Mouse (Mus musculus): ENCODE results near the gene Tsen54.

The Tsen54 gene

GRCm38 (mm10) chr11:115803072-115803709, 11.3 kb upstream of the Tsen54 start:
- DNase-seq (ENCODE audit: low spot score in 2 of 2): no peak

- peak in 1 of 2 experiments; percentile 38 for DNase-seq (ENCODE audit: low spot score in 2 of 2)
Measured at GRCm38 (mm10) chr11:115805005-115805404, 9.5 kb upstream of the Tsen54 start.

- no peak for DNase-seq (ENCODE audit: low spot score in 2 of 2)
Measured at GRCm38 (mm10) chr11:115806154-115806553, 8.4 kb upstream of the Tsen54 start.

GRCm38 (mm10) chr11:115807306-115807705, 7.2 kb upstream of the Tsen54 start:
- no peak for DNase-seq (ENCODE audit: low spot score in 2 of 2)

GRCm38 (mm10) chr11:115807971-115808370, 6.6 kb upstream of the Tsen54 start:
- DNase-seq (ENCODE audit: low spot score in 2 of 2): no peak

GRCm38 (mm10) chr11:115808696-115809310, 5.7 kb upstream of the Tsen54 start:
- no peak for DNase-seq (ENCODE audit: low spot score in 2 of 2)

GRCm38 (mm10) chr11:115809311-115809781, 5.2 kb upstream of the Tsen54 start:
- no peak for DNase-seq (ENCODE audit: low spot score in 2 of 2)

- DNase-seq (ENCODE audit: low spot score in 2 of 2): no peak
Measured at GRCm38 (mm10) chr11:115810377-115810776, 4.1 kb upstream of the Tsen54 start.

- DNase-seq (ENCODE audit: low spot score in 2 of 2): no peak
Measured at GRCm38 (mm10) chr11:115811381-115812093, 3.0 kb upstream of the Tsen54 start.

GRCm38 (mm10) chr11:115812095-115812494, 2.4 kb upstream of the Tsen54 start:
- no peak for DNase-seq (ENCODE audit: low spot score in 2 of 2)

GRCm38 (mm10) chr11:115812533-115813420, 1.7 kb upstream of the Tsen54 start:
- peak in 1 of 2 experiments; percentile 16 for DNase-seq (ENCODE audit: low spot score in 2 of 2)

- DNase-seq (ENCODE audit: low spot score in 2 of 2): peak; percentile 93 to 94
Measured at GRCm38 (mm10) chr11:115813507-115814296, 822 bp upstream of the Tsen54 start, which contains the start of gene Caskin2. Gene Caskin2 (minus strand): TSS chr11:115813639.

- DNase-seq (ENCODE audit: low spot score in 2 of 2): no peak
Measured at GRCm38 (mm10) chr11:115817331-115817730, 2.8 kb downstream of the Tsen54 start.

GRCm38 (mm10) chr11:115819915-115820623, 5.5 kb downstream of the Tsen54 start:
- no peak for DNase-seq (ENCODE audit: low spot score in 2 of 2)

- no peak for DNase-seq (ENCODE audit: low spot score in 2 of 2)
Measured at GRCm38 (mm10) chr11:115821001-115821400, 6.5 kb downstream of the Tsen54 start.

- peak; percentile 90 to 92 for DNase-seq (ENCODE audit: low spot score in 2 of 2)
Measured at GRCm38 (mm10) chr11:115823774-115824740, 9.5 kb downstream of the Tsen54 start, which contains the start of gene Llgl2. Gene Llgl2 (plus strand): TSS chr11:115824049.

- no peak for DNase-seq (ENCODE audit: low spot score in 2 of 2)
Measured at GRCm38 (mm10) chr11:115824813-115825212, 10.3 kb downstream of the Tsen54 start.

- DNase-seq (ENCODE audit: low spot score in 2 of 2): no peak
Measured at GRCm38 (mm10) chr11:115826487-115826886, 12.0 kb downstream of the Tsen54 start.

GRCm38 (mm10) chr11:115827624-115828023, 13.1 kb downstream of the Tsen54 start:
- DNase-seq (ENCODE audit: low spot score in 2 of 2): no peak
